Mouse (Mus musculus) ES-E14 (cell line): ENCODE measurements around the gene Eogt.

Experiments used
- CHD2 ChIP-seq: IDR thresholded peaks from 2 replicates; pipeline ENCODE4 v1.6.1; 2014; ENCODE audit warnings: mild to moderate bottlenecking, low read depth, low read length, inconsistent platforms
- MAFK ChIP-seq: IDR thresholded peaks from 2 replicates; pipeline ENCODE4 v1.6.1; 2014; ENCODE audit warnings: mild to moderate bottlenecking, low read depth, low read length, inconsistent platforms; ENCODE audit not compliant: insufficient read depth
- ZC3H11A ChIP-seq: IDR thresholded peaks from 2 replicates; pipeline ENCODE4 v1.6.1; 2012; ENCODE audit warnings: low read depth, mild to moderate bottlenecking, inconsistent platforms, low read length, borderline replicate concordance

DNA sequence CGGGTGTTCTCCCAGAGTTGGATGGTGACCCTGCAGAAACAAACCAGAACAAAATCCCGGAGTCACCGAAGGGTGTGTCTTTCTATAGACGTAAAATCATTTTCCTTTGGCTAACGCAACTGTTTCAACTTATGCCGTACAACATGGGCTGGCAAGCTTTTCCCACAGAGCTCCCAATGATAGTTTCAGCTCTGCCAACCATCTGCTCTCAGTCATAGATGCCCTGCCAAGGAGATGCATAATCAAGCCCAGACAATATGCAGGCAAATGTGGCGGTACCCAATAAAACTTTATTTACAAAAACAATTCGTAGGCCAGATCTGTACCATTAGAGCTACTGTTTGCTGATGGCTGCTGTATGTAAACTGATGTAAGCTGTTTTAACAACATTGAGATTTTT is 36.8 kb downstream of the Eogt start:
- TF ChIP-seq ZC3H11A: no peak
- no peak for TF ChIP-seq MAFK
- no peak for TF ChIP-seq CHD2
